Mouse (Mus musculus): ENCODE measurements around the gene Oprd1.

DNA sequence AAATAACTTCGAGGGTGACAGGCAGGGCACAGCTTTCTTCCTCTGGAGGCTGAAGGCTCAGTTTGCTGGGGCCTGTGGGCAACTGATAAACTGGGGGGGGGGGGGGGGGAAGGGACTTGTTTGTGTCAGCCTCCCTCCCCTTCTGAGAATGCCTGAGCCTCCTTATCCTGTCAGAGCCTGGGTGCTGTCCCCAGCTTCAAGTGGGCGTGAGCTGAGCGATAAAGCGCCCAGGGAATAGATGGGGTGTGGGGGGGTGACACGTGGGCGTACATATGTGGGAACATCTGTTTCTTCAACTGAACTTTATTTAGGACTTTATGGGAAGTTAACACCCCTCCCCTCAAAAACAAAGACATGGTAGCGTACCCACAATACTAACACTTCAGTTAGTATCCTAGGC, 66.8 kb downstream of the Oprd1 start:
- no peak for TF ChIP-seq CTCF (IDR thresholded peaks at IDR 0.05; ENCODE audit: extremely low read depth, insufficient read length, insufficient replicate concordance, low read depth, low read length)
- no peak for TF ChIP-seq POLR2A (IDR thresholded peaks at IDR 0.05; ENCODE audit: low read depth, low read length)
